Comparison of ENCODE assay signal across 19 mouse cellular contexts in the genomic region with DNA sequence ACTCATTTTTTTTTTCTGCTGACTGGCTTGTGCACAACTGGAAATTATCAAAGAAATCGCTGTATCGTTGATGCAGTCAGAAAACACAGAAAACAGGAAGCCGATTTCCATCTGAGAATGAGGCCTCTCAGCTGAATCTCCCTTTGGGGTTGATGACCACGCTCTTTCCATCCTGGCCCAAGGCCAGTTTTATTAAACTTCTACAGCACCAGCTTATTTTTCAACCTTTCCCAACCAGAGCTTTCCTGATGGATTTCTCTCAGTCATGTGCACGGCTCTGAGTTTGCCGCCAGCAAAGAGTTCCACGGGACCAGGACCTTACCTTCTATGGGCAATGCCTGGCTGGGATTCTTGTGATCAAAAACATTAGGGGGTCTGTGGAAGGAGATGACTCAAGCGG.
A peak's percentile ranks its signal among the peaks of the same experiment; 100 is the strongest.
DNase-seq lines count a peak whose midpoint lies in the region; ATAC-seq and TF ChIP-seq lines count a peak whose summit lies in the region.
"Had no signal": no experiment of that assay in that cellular context is flagged by ENCODE, and none has a peak within 500 bp of the region (broad histone marks: within the 10 kb centered on the region; RNA-seq: fewer than 3 reads in every experiment).

No protein-coding gene starts in this region.

- H3K4me2 ChIP-seq in heart, postnatal 0 days (ENCODE audit: low read depth, low read length), result peak overlapping the region; percentile 36; the same call in 1 of the 2 replicates
- H3K4me2 ChIP-seq in midbrain, embryonic 15.5 days, result no peak overlapping the region
- H3K4me2 ChIP-seq: forebrain, embryonic 13.5 days; hindbrain, embryonic 15.5 days had no signal

- 58% methylated on average over 8 of the region's 8 CpGs for WGBS in heart, postnatal 0 days
- WGBS in midbrain, embryonic 15.5 days, result 93% methylated on average over 8 of the region's 8 CpGs

- H3K9me3 ChIP-seq in heart, postnatal 0 days (replicated peaks; ENCODE audit: control insufficient read depth, low read length), result no peaks in the 10 kb centered on the region
- no peaks in the 10 kb centered on the region for H3K9me3 ChIP-seq in midbrain, embryonic 15.5 days
- H3K9me3 ChIP-seq: embryonic facial prominence, embryonic 15.5 days; forebrain, embryonic 13.5 days; heart, embryonic 15.5 days; hindbrain, embryonic 15.5 days; limb, embryonic 15.5 days had no signal

- H3K9ac ChIP-seq in heart, postnatal 0 days (replicated peaks; ENCODE audit: low read depth, low read length), result no peak overlapping the region
- no peak overlapping the region for H3K9ac ChIP-seq in midbrain, embryonic 15.5 days
- H3K9ac ChIP-seq: embryonic facial prominence, embryonic 15.5 days; forebrain, embryonic 13.5 days; heart, embryonic 15.5 days; hindbrain, embryonic 15.5 days; limb, embryonic 15.5 days had no signal

- DNase-seq in heart, postnatal 0 days (ENCODE audit: low spot score), result no peak
- no peak for DNase-seq in heart, adult 9 months (ENCODE audit: low spot score in 2 of 2)
- peak; percentile 42 for DNase-seq in 416B (ENCODE audit: low read depth)
- peak; percentile 25 for DNase-seq in kidney, adult 18-20 months
- peak; percentile 62 for DNase-seq in kidney, postnatal 36 days
- DNase-seq in Muller cell, postnatal 12 days (ENCODE audit: inconsistent ontology term), result no peak
- DNase-seq: cerebellum, adult 11 months; cerebellum, postnatal 36 days; spleen, adult 18-20 months; thymus, adult 2 months had no signal

- H3K36me3 ChIP-seq in heart, postnatal 0 days (replicated peaks; ENCODE audit: control insufficient read depth, insufficient read depth, low read length), result no peaks in the 10 kb centered on the region
- no peaks in the 10 kb centered on the region for H3K36me3 ChIP-seq in midbrain, embryonic 15.5 days (replicated peaks)
- H3K36me3 ChIP-seq: embryonic facial prominence, embryonic 15.5 days; heart, embryonic 15.5 days; hindbrain, embryonic 15.5 days; limb, embryonic 15.5 days had no signal

- H3K27ac ChIP-seq in heart, postnatal 0 days (ENCODE audit: low read depth), result no peak overlapping the region
- H3K27ac ChIP-seq in midbrain, embryonic 15.5 days, result no peak overlapping the region
- H3K27ac ChIP-seq: embryonic facial prominence, embryonic 15.5 days; forebrain, embryonic 13.5 days; heart, embryonic 15.5 days; hindbrain, embryonic 15.5 days; left cerebral cortex, adult 2 months; limb, embryonic 15.5 days; macrophage had no signal

- no peak for TF ChIP-seq EP300 in heart, postnatal 0 days (IDR thresholded peaks at IDR 0.05; ENCODE audit: low read depth)

- TF ChIP-seq CTCF in heart, postnatal 0 days (IDR thresholded peaks at IDR 0.05; ENCODE audit: low read depth), result no peak

- no peak for ATAC-seq in heart, postnatal 0 days (ENCODE audit: insufficient read depth, low read depth)
- ATAC-seq in midbrain, embryonic 15.5 days (replicated peaks), result no peak
- ATAC-seq: forebrain, embryonic 13.5 days; midbrain, embryonic 16.5 days had no signal

- no peak overlapping the region; the same call in 1 of the 2 replicates for H3K4me3 ChIP-seq in heart, postnatal 0 days (ENCODE audit: low read depth, low read length)
- no peak overlapping the region for H3K4me3 ChIP-seq in midbrain, embryonic 15.5 days
- H3K4me3 ChIP-seq: embryonic facial prominence, embryonic 15.5 days; forebrain, embryonic 13.5 days; heart, embryonic 15.5 days; hindbrain, embryonic 15.5 days; left cerebral cortex, adult 2 months; limb, embryonic 15.5 days had no signal

- H3K4me1 ChIP-seq in heart, postnatal 0 days (ENCODE audit: control insufficient read depth, insufficient read depth), result no peaks in the 10 kb centered on the region
- H3K4me1 ChIP-seq in midbrain, embryonic 15.5 days, result no peaks in the 10 kb centered on the region
- H3K4me1 ChIP-seq: forebrain, embryonic 13.5 days; hindbrain, embryonic 15.5 days had no signal

- H3K27me3 ChIP-seq in heart, postnatal 0 days (ENCODE audit: control insufficient read depth, insufficient read depth, low read length), result no peaks in the 10 kb centered on the region
- no peaks in the 10 kb centered on the region for H3K27me3 ChIP-seq in midbrain, embryonic 15.5 days (replicated peaks)
- H3K27me3 ChIP-seq: embryonic facial prominence, embryonic 15.5 days; forebrain, embryonic 13.5 days; heart, embryonic 15.5 days; hindbrain, embryonic 15.5 days; limb, embryonic 15.5 days had no signal

Comparison
In these comparisons a context has a peak if more than half of its experiments do, and no peak if none do; other contexts are left out.
1. DNase-seq: peak in 416B (single experiment), kidney, adult 18-20 months (single experiment) and kidney, postnatal 36 days (2 of 2); none in heart, postnatal 0 days (single experiment), heart, adult 9 months (0 of 2) and Muller cell, postnatal 12 days (single experiment).